Mouse (Mus musculus) heart, embryonic 12.5 days (tissue): Measurements from ENCODE around the gene Gnb2. TPM values are rescaled to one million over a fixed set of nuclear protein-coding genes. Genes with fewer than 3 reads are reported as not detected.

Source experiments
- ATAC-seq: fragments of 200-750 bp; cut with Nextera tagmentation; 2 replicates; pipeline ENCODE4 v1.8.0; 2017; ENCODE audit warnings: moderate TSS enrichment, moderate library complexity; ENCODE audit not compliant: insufficient number of reproducible peaks, low FRiP score
- H3K27ac ChIP-seq: fragments of 300-500 bp; sonication (generic); 2 replicates; pipeline ENCODE4 v1.5.1; 2016; ENCODE audit warnings: mild to moderate bottlenecking, moderate library complexity; ENCODE audit not compliant: poor library complexity, severe bottlenecking
- H3K27me3 ChIP-seq: fragments of 300-500 bp; sonication (generic); replicated peaks from 2 replicates; pipeline ENCODE4 v1.6.1; 2016; ENCODE audit warnings: mild to moderate bottlenecking, moderate library complexity
- H3K36me3 ChIP-seq: fragments of 300-500 bp; sonication (generic); 2 replicates; pipeline ENCODE4 v1.6.1; 2016; ENCODE audit warnings: mild to moderate bottlenecking, moderate library complexity
- H3K4me1 ChIP-seq: fragments of 300-500 bp; sonication (generic); replicated peaks from 2 replicates; pipeline ENCODE4 v1.6.1; 2016; ENCODE audit warnings: mild to moderate bottlenecking
- H3K4me2 ChIP-seq: fragments of 300-500 bp; sonication (generic); 2 replicates; pipeline ENCODE4 v1.6.1; 2016; ENCODE audit warnings: mild to moderate bottlenecking, moderate library complexity
- H3K4me3 ChIP-seq: fragments of 300-500 bp; sonication (generic); 2 replicates; pipeline ENCODE4 v1.5.1; 2016; ENCODE audit warnings: mild to moderate bottlenecking
- H3K9ac ChIP-seq: fragments of 300-500 bp; sonication (generic); 2 replicates; pipeline ENCODE4 v1.6.1; 2016; ENCODE audit warnings: mild to moderate bottlenecking, moderate library complexity
- H3K9me3 ChIP-seq: fragments of 300-500 bp; sonication (generic); replicated peaks from 2 replicates; pipeline ENCODE4 v1.6.1; 2016; ENCODE audit warnings: mild to moderate bottlenecking, moderate library complexity
- WGBS: fragments of 180-500 bp; shearing (Covaris S2); methylation state at CpG from one replicate; pipeline ENCODE4 v1.1.7; 2016; 5-methylcytosine and 5-hydroxymethylcytosine counted together
- polyA plus RNA-seq: library from polyadenylated mRNA; unstranded; fragments of >200 nt; fragmentation: Nextera tagmentation; extraction: Ambion mirVana; gene quantifications from 2 replicates; pipeline ENCODE4 v1.2.1, GENCODE M21; 2016

The Gnb2 gene
- polyA plus RNA-seq, 1 experiment from 2014 or later: 287 TPM

- no peaks in the 10 kb centered on the region for H3K36me3 ChIP-seq
- H3K9ac ChIP-seq: no peak overlapping the region
- ATAC-seq: no peak
- peaks cover 4% of the 10 kb centered on the region; the same call in 1 of the 2 replicates for H3K4me1 ChIP-seq
- H3K9me3 ChIP-seq: 0 out of 2 replicates have a peak, but pooled peaks cover 3% of the 10 kb centered on the region
- H3K4me2 ChIP-seq: no peak overlapping the region
- 73% methylated on average over 6 of the region's 6 CpGs for WGBS
- H3K27ac ChIP-seq: no peak overlapping the region
- peaks cover 26% of the 10 kb centered on the region for H3K27me3 ChIP-seq
- no peak overlapping the region for H3K4me3 ChIP-seq
Measured at GRCm38 (mm10) chr5:137565744-137566143, 32.4 kb upstream of the Gnb2 start.

GRCm38 (mm10) chr5:137562965-137563364 is 29.7 kb upstream of the Gnb2 start:
- no peak overlapping the region for H3K4me2 ChIP-seq
- H3K9me3 ChIP-seq: no peaks in the 10 kb centered on the region
- peaks cover 16% of the 10 kb centered on the region for H3K27me3 ChIP-seq
- H3K9ac ChIP-seq: no peak overlapping the region
- no peak for ATAC-seq
- H3K4me3 ChIP-seq: no peak overlapping the region
- H3K4me1 ChIP-seq: no peaks in the 10 kb centered on the region
- no peaks in the 10 kb centered on the region for H3K36me3 ChIP-seq
- 51% methylated on average over 10 of the region's 10 CpGs for WGBS
- H3K27ac ChIP-seq: no peak overlapping the region

GRCm38 (mm10) chr5:137561556-137561955 is 28.2 kb upstream of the Gnb2 start:
- peaks cover 7% of the 10 kb centered on the region for H3K27me3 ChIP-seq
- H3K9me3 ChIP-seq: no peaks in the 10 kb centered on the region
- H3K4me3 ChIP-seq: no peak overlapping the region
- ATAC-seq: no peak
- no peak overlapping the region for H3K9ac ChIP-seq
- 54% methylated on average over 6 of the region's 6 CpGs for WGBS
- no peaks in the 10 kb centered on the region for H3K36me3 ChIP-seq
- H3K4me2 ChIP-seq: no peak overlapping the region
- H3K4me1 ChIP-seq: no peaks in the 10 kb centered on the region
- H3K27ac ChIP-seq: no peak overlapping the region

- H3K27ac ChIP-seq: no peak overlapping the region
- no peak; the same call in 1 of the 2 replicates for ATAC-seq
- H3K27me3 ChIP-seq: peaks cover 34% of the 10 kb centered on the region
- no peak overlapping the region for H3K9ac ChIP-seq
- H3K4me1 ChIP-seq: peaks cover 4% of the 10 kb centered on the region; the same call in 1 of the 2 replicates
- H3K4me2 ChIP-seq: peak overlapping the region; percentile 51; the same call in 1 of the 2 replicates
- no peaks in the 10 kb centered on the region for H3K36me3 ChIP-seq
- 42% methylated on average over 11 of the region's 11 CpGs for WGBS
- H3K4me3 ChIP-seq: peak overlapping the region; percentile 8; the same call in 1 of the 2 replicates
- no peaks in the 10 kb centered on the region; the same call in 1 of the 2 replicates for H3K9me3 ChIP-seq
Measured at GRCm38 (mm10) chr5:137553898-137554297, 20.6 kb upstream of the Gnb2 start.

- Histone ChIP-seq H3K4me3 (peak within 1 kb of the TSS; percentile 8; the same call in 1 of the 2 replicates), H3K27me3 (peaks cover 31% of the 10 kb centered on the region), H3K4me2 (peak within 1 kb of the TSS; percentile 51), H3K9me3 (no peaks in the 10 kb centered on the region; the same call in 1 of the 2 replicates), H3K4me1 (peaks cover 4% of the 10 kb centered on the region; the same call in 1 of the 2 replicates), H3K27ac (no peak within 1 kb of the TSS), H3K36me3 (no peaks in the 10 kb centered on the region), H3K9ac (no peak within 1 kb of the TSS)
- WGBS: 1% methylated on average over 36 of the region's 37 CpGs
- ATAC-seq: peak; percentile 57
Measured at GRCm38 (mm10) chr5:137553411-137553837, 20.1 kb upstream of the Gnb2 start, which contains the start of gene Actl6b. TSS of gene Actl6b (plus strand) at chr5:137553517.

- WGBS: 25% methylated on average over 6 of the region's 6 CpGs
- no peak for ATAC-seq
- Histone ChIP-seq H3K36me3 (no peaks in the 10 kb centered on the region), H3K27me3 (peaks cover 31% of the 10 kb centered on the region), H3K9ac (no peak overlapping the region), H3K4me2 (peak overlapping the region; percentile 51), H3K4me3 (peak overlapping the region; percentile 8; the same call in 1 of the 2 replicates), H3K27ac (no peak overlapping the region), H3K9me3 (no peaks in the 10 kb centered on the region; the same call in 1 of the 2 replicates), H3K4me1 (peaks cover 4% of the 10 kb centered on the region; the same call in 1 of the 2 replicates)
Measured at GRCm38 (mm10) chr5:137553000-137553399, 19.7 kb upstream of the Gnb2 start.

GRCm38 (mm10) chr5:137551119-137551518 is 17.8 kb upstream of the Gnb2 start:
- H3K4me3 ChIP-seq: no peak overlapping the region
- H3K27ac ChIP-seq: no peak overlapping the region
- ATAC-seq: no peak
- no peak overlapping the region for H3K4me2 ChIP-seq
- H3K4me1 ChIP-seq: peaks cover 4% of the 10 kb centered on the region; the same call in 1 of the 2 replicates
- peaks cover 29% of the 10 kb centered on the region for H3K27me3 ChIP-seq
- no peaks in the 10 kb centered on the region; the same call in 1 of the 2 replicates for H3K9me3 ChIP-seq
- 71% methylated on average over 5 of the region's 5 CpGs for WGBS
- H3K9ac ChIP-seq: no peak overlapping the region
- no peaks in the 10 kb centered on the region for H3K36me3 ChIP-seq

- Histone ChIP-seq H3K4me2 (no peak overlapping the region), H3K4me3 (no peak overlapping the region), H3K27me3 (peaks cover 24% of the 10 kb centered on the region), H3K9me3 (no peaks in the 10 kb centered on the region), H3K9ac (no peak overlapping the region), H3K27ac (no peak overlapping the region), H3K36me3 (no peaks in the 10 kb centered on the region), H3K4me1 (peaks cover 4% of the 10 kb centered on the region; the same call in 1 of the 2 replicates)
- ATAC-seq: no peak
- 77% methylated on average over 2 of the region's 2 CpGs for WGBS
Measured at GRCm38 (mm10) chr5:137549840-137550239, 16.5 kb upstream of the Gnb2 start.

- Histone ChIP-seq H3K4me3 (no peak overlapping the region), H3K9me3 (no peaks in the 10 kb centered on the region), H3K36me3 (no peaks in the 10 kb centered on the region), H3K4me1 (no peaks in the 10 kb centered on the region), H3K9ac (no peak overlapping the region), H3K27me3 (0 out of 2 replicates have a peak, but pooled peaks cover 5% of the 10 kb centered on the region), H3K27ac (no peak overlapping the region), H3K4me2 (no peak overlapping the region)
- 56% methylated on average over 4 of the region's 4 CpGs for WGBS
- no peak for ATAC-seq
Measured at GRCm38 (mm10) chr5:137545596-137545995, 12.3 kb upstream of the Gnb2 start.

- Histone ChIP-seq H3K4me2 (no peak overlapping the region), H3K27me3 (0 out of 2 replicates have a peak, but pooled peaks cover 5% of the 10 kb centered on the region), H3K4me1 (no peaks in the 10 kb centered on the region), H3K27ac (no peak overlapping the region), H3K9ac (no peak overlapping the region), H3K36me3 (no peaks in the 10 kb centered on the region), H3K4me3 (no peak overlapping the region), H3K9me3 (no peaks in the 10 kb centered on the region)
- ATAC-seq: no peak
- WGBS: 69% methylated on average over 6 of the region's 6 CpGs
Measured at GRCm38 (mm10) chr5:137544926-137545325, 11.6 kb upstream of the Gnb2 start.

GRCm38 (mm10) chr5:137541768-137542540 is 8.6 kb upstream of the Gnb2 start:
- H3K4me2 ChIP-seq: no peak overlapping the region
- 59% methylated on average over 5 of the region's 5 CpGs for WGBS
- no peak overlapping the region for H3K27ac ChIP-seq
- H3K9me3 ChIP-seq: no peaks in the 10 kb centered on the region
- H3K9ac ChIP-seq: no peak overlapping the region
- peaks cover 4% of the 10 kb centered on the region; the same call in 1 of the 2 replicates for H3K4me1 ChIP-seq
- no peak overlapping the region for H3K4me3 ChIP-seq
- ATAC-seq: no peak
- H3K27me3 ChIP-seq: 0 out of 2 replicates have a peak, but pooled peaks cover 9% of the 10 kb centered on the region
- H3K36me3 ChIP-seq: no peaks in the 10 kb centered on the region
